Mouse (Mus musculus) natural killer cell, adult 2 months (primary cell): ENCODE measurements around the gene Try5.
"Not testable (repeated sequence)": the region's sequence is repeated elsewhere in the genome, so short reads cannot be mapped to it uniquely, and the experiment has no call there.

Experiments
- DNase-seq, 2 experiments: peaks; one replicate each; pipeline ENCODE4 v3.0.0; 2022; ENCODE audit warnings: low spot score in 2 of 2

Gene Try5

DNA sequence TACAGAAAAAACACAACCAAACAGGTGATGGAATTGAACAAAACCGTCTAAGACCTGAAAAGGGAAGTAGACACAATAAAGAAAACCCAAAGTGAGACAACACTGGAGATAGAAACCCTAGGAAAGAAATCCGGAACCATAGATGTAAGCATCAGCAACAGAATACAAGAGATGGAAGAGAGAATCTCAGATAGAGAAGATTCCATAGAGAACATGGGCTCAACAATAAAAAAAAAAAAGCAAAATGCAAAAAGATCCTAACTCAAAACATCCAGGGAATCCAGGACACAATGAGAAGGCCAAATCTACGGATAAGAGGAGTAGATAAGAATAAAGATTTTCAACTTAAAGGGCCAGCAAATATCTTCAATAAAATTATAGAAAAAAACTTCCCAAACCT is at the start of gene Try5:
Gene Try5 (minus strand): TSS at position 101 of the 400 bp plus-strand sequence.
- DNase-seq, result not testable (repeated sequence)

DNA sequence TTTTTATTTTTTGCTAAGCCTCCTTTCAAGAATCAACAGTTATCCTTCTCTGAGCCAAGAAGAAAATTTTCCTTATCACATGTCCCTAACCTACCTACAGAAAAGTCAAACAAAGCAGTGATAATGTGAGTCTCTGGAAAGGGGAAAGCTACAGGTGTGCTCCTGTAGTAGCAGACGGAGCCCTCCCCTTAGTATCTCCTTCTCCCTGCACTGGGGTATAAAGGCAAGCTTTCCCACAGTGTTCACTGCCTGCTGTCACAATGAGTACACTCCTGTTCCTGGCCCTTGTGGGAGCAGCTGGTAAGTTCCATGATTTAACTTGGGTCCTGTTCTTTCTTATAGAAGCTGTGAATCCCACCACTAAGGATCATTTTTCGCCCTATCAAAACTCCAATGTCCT is 37.3 kb upstream of the Try5 start, which contains the start of gene Try10:
Gene Try10 (plus strand): TSS at position 174 of the 400 bp plus-strand sequence.
- DNase-seq, result no peak

DNA sequence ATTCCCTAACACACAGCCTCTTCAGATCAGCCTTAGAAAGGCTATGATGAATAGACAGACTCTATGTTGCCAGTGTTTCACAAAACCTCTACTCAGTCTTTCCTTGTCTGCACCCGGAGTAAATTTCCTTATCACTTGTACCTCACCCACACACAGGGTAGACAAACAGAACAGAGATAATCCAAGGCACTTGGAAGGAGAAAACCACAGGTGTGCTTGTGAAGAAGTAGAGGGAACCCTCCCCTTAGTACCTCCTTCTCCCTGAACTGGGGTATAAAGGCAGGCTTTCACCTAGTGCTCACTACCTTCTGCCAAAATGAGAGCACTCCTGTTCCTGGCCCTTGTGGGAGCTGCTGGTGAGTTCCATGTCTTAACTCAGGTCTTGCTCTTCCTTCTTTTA is 14.7 kb downstream of the Try5 start, which contains the start of gene Try4:
Gene Try4 (plus strand): TSS at position 301 of the 400 bp plus-strand sequence.
- DNase-seq, result no peak

DNA sequence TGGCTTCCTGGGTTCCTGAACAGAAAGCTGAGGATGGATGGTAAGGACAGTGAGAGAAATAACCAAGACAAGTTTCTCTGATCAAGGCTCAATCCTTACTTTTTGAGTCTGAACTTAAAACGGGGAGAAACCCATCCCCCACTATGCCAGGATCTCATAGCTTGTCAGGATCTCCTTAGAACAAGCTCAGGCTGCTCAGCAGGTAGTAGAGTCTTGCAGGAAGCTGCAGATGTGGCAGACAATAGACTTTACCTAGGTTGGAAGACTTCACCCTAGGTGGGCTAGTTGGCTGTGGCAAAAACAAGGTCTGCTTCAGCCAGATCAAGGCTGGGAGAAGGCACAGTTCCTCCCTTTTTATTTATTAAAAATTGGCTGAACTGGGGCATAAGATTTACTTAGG is 18.4 kb downstream of the Try5 start:
- no peak for DNase-seq

GRCm38 (mm10) chr6:41266140-41266539 is 50.5 kb downstream of the Try5 start:
- DNase-seq, result no peak

DNA sequence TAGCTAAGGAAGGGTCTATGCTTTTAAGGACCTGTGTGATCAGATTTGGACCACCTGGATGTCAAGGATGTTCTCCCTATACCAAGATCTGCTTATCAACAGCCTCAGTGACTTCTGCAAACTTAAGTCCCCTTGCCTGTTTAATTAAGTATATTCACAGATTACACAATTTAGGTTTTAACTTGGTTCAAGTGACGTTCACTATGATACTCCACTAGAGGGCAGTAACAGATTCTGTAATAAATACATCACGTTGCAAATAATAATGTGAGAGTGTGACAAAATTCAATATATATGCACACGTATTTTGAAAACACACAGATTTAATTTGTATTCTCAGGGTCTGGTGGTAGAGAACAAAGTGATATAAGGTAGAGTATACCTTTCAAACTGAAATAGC is 53.8 kb downstream of the Try5 start:
- no peak for DNase-seq
